Mouse (Mus musculus) ES-E14 (cell line): Measurements from ENCODE around the gene Shisa2.

Source experiments
- HCFC1 ChIP-seq: IDR thresholded peaks from 2 replicates; pipeline ENCODE4 v1.6.1; 2012; ENCODE audit warnings: low read length, inconsistent platforms, borderline replicate concordance; ENCODE audit not compliant: insufficient read depth
- MAFK ChIP-seq: IDR thresholded peaks from 2 replicates; pipeline ENCODE4 v1.6.1; 2014; ENCODE audit warnings: mild to moderate bottlenecking, low read depth, low read length, inconsistent platforms; ENCODE audit not compliant: insufficient read depth
- ZC3H11A ChIP-seq: IDR thresholded peaks from 2 replicates; pipeline ENCODE4 v1.6.1; 2012; ENCODE audit warnings: low read depth, mild to moderate bottlenecking, inconsistent platforms, low read length, borderline replicate concordance

GRCm38 (mm10) chr14:59632067-59632466 lies 7.0 kb downstream of the Shisa2 start:
- TF ChIP-seq MAFK: no peak
- TF ChIP-seq ZC3H11A: no peak
- TF ChIP-seq HCFC1: no peak
